Mouse (Mus musculus): Measurements from ENCODE around the gene Lilra5.
"Not testable (repeated sequence)": the region's sequence is repeated elsewhere in the genome, so short reads cannot be mapped to it uniquely, and the experiment has no call there.

Gene Lilra5

GRCm38 (mm10) chr7:4237454-4237853 lies at the start of gene Lilra5:
Lilra5 (plus strand) TSS chr7:4237754.
- no peak for DNase-seq

- DNase-seq = no peak
Observed at GRCm38 (mm10) chr7:4207126-4207525, 30.4 kb upstream of the Lilra5 start.

DNA sequence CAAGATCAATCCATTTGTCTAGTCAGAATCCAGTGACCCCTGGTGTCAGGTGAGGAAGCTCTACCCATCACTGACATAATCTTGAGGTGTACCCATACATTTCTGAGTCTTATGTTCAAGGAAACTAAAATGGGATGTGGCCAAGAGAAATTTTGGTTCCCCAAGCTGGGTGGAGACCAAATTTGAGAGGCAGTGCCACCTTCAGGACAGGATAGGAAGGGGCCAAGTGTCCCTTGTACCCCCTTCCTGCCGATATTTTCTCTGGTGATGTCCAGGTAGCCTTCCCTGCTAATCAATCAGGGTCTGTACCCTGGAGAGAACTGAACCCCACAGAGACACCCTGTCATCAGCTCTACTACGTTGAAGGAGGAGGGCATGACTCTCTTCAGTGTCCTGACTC lies 28.9 kb upstream of the Lilra5 start:
- DNase-seq = peak in 1 of 2 experiments; percentile 2

GRCm38 (mm10) chr7:4213436-4213835 lies 24.1 kb upstream of the Lilra5 start:
- not testable (repeated sequence) for DNase-seq

- DNase-seq = no peak
Observed at GRCm38 (mm10) chr7:4215396-4215795, 22.2 kb upstream of the Lilra5 start.

DNA sequence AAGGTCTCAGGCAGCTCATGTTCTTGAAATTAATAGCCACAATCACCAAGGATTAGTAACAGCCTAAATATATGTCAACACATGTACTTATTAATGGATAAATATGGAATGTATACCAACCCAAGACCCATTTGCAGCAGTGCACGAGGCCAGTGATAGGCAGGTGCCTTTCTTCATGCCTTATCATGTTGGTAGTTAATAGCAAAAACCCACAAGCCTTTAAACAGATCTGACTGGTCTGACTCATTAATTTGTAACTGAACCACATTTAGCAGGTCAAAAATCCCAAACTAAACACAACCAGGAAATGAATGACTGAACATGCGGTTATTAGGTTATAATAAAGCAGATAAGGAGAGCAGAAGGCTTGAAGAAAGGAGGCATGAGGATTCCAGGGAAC lies 21.7 kb upstream of the Lilra5 start:
- no peak for DNase-seq

DNA sequence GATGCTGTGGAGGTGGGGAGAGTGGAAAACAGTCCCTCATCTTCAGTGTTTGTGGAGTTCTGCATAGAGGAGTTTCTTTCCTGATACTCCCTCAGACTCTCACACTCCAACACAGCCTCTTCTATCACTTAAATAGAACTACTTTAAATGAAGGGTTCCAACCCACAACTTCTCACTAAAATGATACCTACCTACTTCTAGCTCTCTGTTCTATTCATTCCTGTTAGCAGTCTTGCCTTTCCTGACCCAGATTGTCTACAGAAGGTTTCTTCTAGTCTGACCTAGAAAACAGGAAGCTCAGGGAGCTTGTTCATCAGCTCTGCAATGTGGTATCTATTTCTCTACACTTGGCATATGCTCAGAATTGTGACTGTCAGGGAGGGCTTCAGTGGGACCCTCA lies 2.0 kb upstream of the Lilra5 start:
- DNase-seq = no peak

DNA sequence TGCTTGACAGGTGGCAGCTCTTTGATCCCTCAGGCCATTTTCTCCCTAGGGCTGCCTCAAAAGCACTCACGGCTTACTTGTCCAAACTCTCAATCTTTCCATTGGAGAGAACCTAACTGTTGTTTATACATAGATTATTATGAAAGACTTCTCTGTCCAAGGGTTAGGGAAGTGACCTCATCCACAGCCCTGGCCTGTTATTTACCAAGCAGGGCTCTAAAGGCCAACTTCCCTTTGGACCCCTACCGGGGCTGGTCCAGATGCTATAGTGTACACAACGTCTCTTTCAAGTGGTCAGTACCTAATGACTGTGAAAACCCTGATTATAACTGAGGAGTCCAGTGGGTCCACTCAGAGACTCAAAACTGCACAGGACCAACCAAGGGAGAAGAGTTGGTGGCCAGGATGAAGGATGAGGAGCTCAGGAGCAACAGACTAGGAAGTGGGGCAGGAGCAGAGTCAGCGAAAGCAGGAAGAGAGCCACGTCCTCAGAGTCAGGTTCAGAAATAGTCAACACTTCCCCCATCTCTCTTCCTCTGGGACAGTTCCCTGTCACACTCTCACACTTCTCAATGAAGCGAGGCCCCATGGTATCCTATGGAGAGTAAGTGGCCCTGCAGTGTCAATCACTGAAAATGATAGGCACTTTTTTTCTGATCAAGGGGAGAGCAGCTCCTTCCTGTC lies 1.6 kb downstream of the Lilra5 start:
- peak in 1 of 2 experiments; percentile 2 for DNase-seq

GRCm38 (mm10) chr7:4251211-4251610 lies 13.7 kb downstream of the Lilra5 start:
- DNase-seq = not testable (repeated sequence)

DNA sequence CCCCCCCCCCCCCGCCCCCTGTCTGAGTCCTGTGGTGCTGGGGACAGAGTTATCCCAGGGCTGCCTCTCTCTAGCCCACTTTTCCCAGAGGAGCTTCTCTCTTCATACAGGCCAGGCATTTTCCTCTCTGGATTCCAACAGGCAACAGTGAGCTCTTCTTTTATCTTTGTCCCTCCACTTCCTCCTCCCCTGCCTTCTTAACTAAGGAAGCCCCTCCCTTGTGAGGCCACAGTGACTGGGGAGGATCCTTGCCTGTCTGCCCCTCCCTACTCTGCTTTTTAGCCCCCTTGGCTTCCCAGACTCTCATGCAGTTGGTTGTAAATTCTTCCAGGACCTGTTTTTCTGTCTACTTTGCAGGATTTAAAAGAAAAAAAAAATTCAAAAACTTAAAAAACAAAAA lies 18.5 kb downstream of the Lilra5 start:
- DNase-seq = not testable (repeated sequence)

DNA sequence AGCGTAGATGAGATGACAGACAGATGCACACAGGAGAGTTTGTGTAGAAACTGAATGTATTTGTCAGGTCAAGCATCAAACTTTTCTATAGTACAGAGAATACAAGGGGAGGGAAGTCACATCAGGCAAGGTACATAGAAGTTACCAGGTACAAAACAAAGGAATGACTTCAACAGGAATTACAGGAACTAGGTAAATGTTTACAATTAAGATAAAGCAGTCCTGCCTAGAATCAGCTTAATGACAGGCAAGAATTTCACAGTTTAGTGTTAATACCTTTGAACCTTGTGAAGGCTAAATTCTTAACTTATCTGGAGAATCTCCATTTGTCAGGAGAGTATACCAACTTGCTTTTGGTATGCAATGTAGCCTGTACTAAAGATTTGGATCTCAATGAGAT lies 23.0 kb downstream of the Lilra5 start:
- DNase-seq = not testable (repeated sequence)

DNA sequence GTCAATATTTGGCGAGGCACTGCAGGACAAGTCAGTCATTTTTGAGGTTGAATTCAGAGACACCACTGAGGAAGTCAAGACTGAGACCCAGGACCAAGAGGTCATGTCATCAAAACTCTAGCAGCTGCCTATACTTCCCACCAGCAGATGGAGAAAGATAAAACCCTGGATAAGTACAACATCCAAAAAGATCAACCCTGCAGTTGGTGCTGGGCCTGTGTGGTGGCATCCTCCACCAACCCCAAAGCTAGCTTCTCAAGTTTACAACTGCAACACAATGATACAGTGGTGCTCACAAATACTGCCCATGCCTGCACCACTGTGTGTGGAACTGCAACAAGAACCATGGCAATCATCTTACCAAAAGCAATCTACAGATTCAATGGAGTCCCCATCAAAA lies 34.6 kb downstream of the Lilra5 start:
- not testable (repeated sequence) for DNase-seq

DNA sequence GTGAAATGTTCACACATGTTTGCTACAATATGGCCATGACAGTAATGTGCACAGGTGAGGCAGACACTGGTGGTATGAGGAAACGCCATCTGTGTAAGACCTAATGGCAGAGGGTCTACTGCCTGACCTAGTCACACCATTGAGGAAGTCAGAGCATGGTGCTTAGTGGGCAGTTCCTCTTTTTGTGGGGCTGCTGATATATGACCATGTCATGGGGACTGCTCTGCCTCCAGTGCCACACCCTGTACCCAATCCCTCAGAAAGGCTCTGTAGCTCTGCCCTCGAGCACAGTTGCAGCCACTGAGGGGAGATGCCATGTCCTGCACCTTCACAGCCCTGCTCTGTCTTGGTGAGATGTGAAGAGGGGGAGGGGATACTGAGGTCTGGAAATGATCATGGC lies 36.3 kb downstream of the Lilra5 start:
- DNase-seq = not testable (repeated sequence)

- not testable (repeated sequence) for DNase-seq
Observed at GRCm38 (mm10) chr7:4275500-4275899, 37.9 kb downstream of the Lilra5 start.

- DNase-seq = no peak
Observed at GRCm38 (mm10) chr7:4292638-4293037, 55.1 kb downstream of the Lilra5 start.
